Mouse (Mus musculus) left cerebral cortex, postnatal 10 days (tissue): ENCODE measurements around the gene Oas1d. TPM values are rescaled to one million over a fixed set of nuclear protein-coding genes. Genes with fewer than 3 reads are reported as not detected.
"Not testable (repeated sequence)": the region's sequence is repeated elsewhere in the genome, so short reads cannot be mapped to it uniquely, and the experiment has no call there.

ENCODE experiments used
- DNase-seq, 2 experiments: peaks; one replicate each; pipeline ENCODE4 v3.0.0; 2021 to 2022; ENCODE audit warnings: low spot score in 2 of 2, mixed read lengths in 1 of 2; ENCODE audit errors: extremely low spot score in 1 of 2
- intact Hi-C: fragments of 180-260 bp; cut with DNase I; formaldehyde crosslinking; loops from one replicate; pipeline ENCODE4 v1.15.1; 2025
- total RNA-seq, 2 experiments: library from RNA; stranded (reverse); gene quantifications; 2 replicates each; pipeline ENCODE4 v1.2.3; 2021

The Oas1d gene
- total RNA-seq, 2 experiments from 2014 or later = not detected

DNA sequence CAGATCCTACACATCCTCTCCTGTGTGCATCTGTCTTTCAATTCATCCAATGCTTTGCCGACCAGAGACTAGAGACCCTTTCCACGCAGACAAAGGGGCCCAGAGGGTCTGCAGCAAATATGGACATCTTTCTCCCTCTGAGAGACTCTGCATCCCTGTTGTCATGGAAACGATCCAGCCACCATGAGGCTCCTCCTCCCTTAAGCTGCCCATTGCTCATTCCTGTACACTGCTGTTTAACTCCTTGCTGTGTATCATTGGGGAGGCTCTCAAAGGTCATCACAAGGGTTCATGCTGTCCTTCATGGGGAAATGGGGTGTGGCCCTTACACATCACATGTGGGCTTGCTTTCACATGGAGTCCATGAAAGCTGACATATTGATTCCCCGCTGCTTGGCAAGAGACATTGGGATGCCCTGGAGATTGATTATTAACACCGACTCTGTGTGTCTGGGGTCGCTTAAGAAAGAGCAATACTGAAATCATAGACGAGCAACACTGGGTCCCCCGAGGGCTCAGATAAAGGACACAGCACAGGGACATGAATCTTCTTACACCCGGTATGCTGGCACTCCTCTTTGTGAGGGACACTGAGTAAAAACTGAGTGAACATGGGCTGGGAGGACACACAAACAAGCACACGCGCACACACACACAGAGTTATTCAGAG is 19.0 kb upstream of the Oas1d start:
- intact Hi-C loops = no loop called here
- DNase-seq = no peak

DNA sequence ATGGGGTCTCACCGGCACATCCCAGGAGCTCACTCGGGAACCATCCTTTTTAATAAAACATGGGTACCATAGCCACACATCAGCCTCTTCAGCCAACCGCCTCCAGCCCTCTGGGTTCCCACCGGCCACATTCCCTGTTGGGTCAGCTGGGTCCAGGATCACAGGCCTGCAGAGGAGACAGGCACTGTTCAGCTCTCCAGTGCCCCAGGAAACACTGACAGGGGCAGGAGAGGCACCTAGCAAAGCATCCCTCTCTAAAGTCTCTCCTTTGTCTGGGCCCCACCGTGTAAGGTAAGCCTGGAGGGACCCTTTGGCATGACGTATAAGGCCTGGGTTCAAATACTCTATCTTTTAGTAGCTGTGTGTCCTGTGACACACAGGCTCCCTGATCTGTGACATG is 16.0 kb upstream of the Oas1d start:
- no peak for DNase-seq
- intact Hi-C loops = loop anchor here (2.0 kb wide), 1 partner anchor 20 kb away; no protein-coding TSS in a partner anchor

DNA sequence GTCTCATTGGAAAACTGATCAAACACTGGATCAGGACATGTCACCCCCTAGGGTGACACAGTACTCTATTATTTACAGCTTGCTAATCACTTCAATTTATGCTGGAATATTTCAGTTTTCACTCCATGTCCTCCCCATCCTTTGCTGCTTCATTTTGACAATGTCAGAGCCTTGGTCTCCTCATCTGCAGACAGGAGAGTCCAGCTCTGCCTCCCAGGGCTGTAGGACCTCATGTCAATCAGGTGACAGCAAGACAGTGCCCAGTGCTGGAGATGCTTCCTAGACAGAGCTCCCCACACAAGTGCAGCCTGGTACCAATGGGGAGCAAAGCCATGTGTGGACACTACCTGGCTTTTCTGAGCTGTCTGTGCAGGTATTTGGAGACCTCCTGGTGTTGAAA is 15.6 kb upstream of the Oas1d start:
- DNase-seq = no peak
- intact Hi-C loops = loop anchor here (2.0 kb wide), 1 partner anchor 20 kb away; no protein-coding TSS in a partner anchor

DNA sequence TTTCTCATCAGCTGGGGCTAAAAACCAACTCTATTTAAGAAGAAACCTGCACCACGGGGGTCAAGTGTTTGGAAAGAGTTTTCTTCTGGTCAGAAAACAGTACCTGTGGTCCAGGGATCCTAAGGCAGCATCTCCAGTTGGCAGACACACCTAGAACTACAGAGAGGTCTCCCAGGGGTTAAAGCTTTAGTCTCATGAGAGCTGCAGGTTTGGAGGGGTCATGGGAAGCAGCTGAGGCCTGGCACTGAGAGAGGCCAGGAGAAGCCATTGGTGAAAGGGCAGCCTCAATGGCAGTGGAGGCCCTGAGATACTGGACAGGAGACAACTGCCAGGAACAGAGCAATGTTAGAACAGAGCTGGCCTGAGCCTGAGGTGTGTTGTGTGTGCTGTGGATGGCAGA is 13.7 kb upstream of the Oas1d start:
- no peak for DNase-seq
- intact Hi-C loops = loop anchor here (5.0 kb wide), 1 partner anchor 33 kb away; no protein-coding TSS in a partner anchor

DNA sequence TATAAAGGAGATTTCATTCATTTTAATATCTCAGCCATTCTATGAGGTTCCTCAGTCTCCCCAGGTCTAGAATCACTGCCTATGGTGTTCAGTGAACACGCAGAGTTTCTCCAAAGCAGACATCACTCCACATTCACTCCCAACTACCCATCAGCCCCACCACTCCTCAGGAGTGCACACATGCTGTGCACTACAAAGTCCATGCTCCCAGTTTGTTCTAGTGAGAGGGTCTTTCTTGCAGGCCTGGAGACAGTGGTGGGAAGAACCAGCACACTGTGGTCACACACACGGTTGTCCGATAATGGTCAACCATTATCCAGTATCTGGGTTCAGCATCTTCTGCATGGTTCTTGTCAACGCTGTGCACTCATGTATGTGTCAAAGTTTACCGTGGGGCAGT is 12.3 kb upstream of the Oas1d start:
- intact Hi-C loops = loop anchor here (5.0 kb wide), 1 partner anchor 35 kb away; no protein-coding TSS in a partner anchor
- DNase-seq = no peak

- not testable (repeated sequence) for DNase-seq
Observed at GRCm38 (mm10) chr5:120906791-120907733, 7.3 kb upstream of the Oas1d start, which contains the start of gene Oas1a. Gene Oas1a (minus strand): TSS chr5:120907521.

GRCm38 (mm10) chr5:120908196-120908920 is 6.0 kb upstream of the Oas1d start:
- DNase-seq = no peak
- intact Hi-C loops = no loop called here

More at GRCm38 (mm10) chr5:120906791-120907733, 7.3 kb upstream of the Oas1d start, which contains the start of gene Oas1a:
- intact Hi-C loops = not testable (repeated sequence)

GRCm38 (mm10) chr5:120919156-120919935 is 5.0 kb downstream of the Oas1d start:
- DNase-seq, intact Hi-C loops: not testable (repeated sequence)

- intact Hi-C loops = no loop called here
- no peak for DNase-seq
Observed at GRCm38 (mm10) chr5:120920296-120920695, 6.0 kb downstream of the Oas1d start.

GRCm38 (mm10) chr5:120923969-120924368 is 9.6 kb downstream of the Oas1d start:
- intact Hi-C loops = no loop called here
- DNase-seq = no peak

GRCm38 (mm10) chr5:120924520-120924919 is 10.2 kb downstream of the Oas1d start:
- intact Hi-C loops = not testable (repeated sequence)

GRCm38 (mm10) chr5:120926311-120926710 is 12.0 kb downstream of the Oas1d start:
- intact Hi-C loops, DNase-seq: not testable (repeated sequence)

More at GRCm38 (mm10) chr5:120924520-120924919, 10.2 kb downstream of the Oas1d start:
- DNase-seq = not testable (repeated sequence)

GRCm38 (mm10) chr5:120927036-120927435 is 12.7 kb downstream of the Oas1d start:
- intact Hi-C loops = no loop called here
- DNase-seq = no peak

- DNase-seq = no peak
- intact Hi-C loops = loop anchor here (5.0 kb wide), 1 partner anchor 117 kb away; no protein-coding TSS in a partner anchor
Observed at GRCm38 (mm10) chr5:120933966-120934365, 19.6 kb downstream of the Oas1d start.

GRCm38 (mm10) chr5:120937841-120938240 is 23.5 kb downstream of the Oas1d start:
- intact Hi-C loops = no loop called here
- no peak for DNase-seq

DNA sequence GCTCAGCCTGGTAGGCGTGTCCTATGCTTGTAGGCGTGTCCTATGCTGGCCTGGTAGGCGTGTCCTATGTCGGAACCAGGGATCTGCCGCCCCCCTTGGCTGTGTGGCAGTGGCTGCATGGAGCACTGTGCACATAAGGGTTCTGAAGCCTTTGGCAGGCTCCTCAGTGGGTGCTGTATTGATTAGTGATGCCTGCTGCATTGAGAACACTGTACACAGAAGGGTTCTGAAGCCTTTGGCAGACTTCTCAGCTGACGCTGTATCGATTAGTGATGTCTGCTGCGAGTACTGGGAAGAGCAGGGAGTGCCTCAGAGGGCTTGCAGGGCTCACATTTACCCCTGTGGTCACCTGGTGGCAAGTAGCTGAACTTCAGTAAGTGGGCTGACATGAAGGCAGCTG is 24.2 kb downstream of the Oas1d start:
- DNase-seq = no peak
- intact Hi-C loops = no loop called here

DNA sequence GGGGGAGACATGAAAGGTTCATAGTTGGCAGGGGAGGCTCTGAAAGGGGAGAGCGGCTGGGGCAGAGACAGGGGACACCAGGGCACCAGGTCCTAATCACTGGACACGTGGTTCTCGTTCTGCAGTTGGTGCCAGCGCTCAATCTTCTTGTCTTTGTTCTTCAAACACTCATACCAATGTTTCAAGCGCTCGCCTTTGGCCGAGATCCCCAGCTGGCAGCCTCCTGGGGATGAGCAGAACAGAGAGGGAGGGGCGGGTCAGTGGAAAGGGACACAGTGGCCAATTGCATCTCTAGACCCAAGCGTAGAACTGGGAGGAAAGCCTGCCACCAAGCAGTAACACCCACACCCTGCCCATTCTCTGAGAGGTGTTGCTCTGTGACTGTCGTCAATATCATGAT is 27.7 kb downstream of the Oas1d start:
- intact Hi-C loops = no loop called here
- no peak for DNase-seq

DNA sequence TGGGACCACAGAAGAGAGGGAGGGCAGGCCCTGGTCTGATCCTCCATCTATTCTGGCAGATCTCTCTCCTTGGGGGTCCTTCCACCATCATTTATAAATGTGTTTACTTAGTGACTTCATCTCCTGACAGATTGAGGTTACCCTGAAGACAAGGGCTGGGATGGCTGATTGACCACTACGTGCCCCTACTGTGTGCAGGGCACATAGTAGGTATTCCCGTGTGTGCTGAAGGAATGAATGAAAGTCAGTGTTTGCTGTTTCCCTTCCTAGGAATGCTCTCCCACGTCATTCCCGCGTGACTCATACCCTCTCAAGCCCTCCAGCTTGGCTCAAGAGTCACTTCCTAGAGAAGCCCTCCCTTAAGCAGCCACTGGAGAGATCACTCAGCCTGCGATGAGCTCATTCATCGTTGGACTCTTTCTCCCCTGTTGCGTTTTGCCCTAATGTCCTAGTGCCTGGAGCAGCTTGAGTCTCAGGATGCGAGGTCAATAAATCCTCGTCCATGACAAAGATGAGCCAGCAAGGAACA is 38.0 kb downstream of the Oas1d start:
- intact Hi-C loops = loop anchor here (10.0 kb wide), 1 partner anchor 202 kb away; no protein-coding TSS in a partner anchor
- DNase-seq = no peak
